Mouse (Mus musculus) limb, embryonic 15.5 days (tissue): Measurements from ENCODE around the gene Cysrt1. TPM values are rescaled to one million over a fixed set of nuclear protein-coding genes. Genes with fewer than 3 reads are reported as not detected.

ENCODE experiments used
- ATAC-seq: fragments of 200-750 bp; cut with Nextera tagmentation; 2 replicates; pipeline ENCODE4 v1.8.0; 2017; ENCODE audit warnings: low read depth, moderate TSS enrichment; ENCODE audit not compliant: insufficient number of reproducible peaks, low FRiP score, low TSS enrichment
- H3K27ac ChIP-seq: fragments of 300-500 bp; sonication (generic); 2 replicates; pipeline ENCODE4 v1.5.1; 2015; ENCODE audit warnings: moderate library complexity, mild to moderate bottlenecking, inconsistent platforms
- H3K27me3 ChIP-seq: fragments of 300-500 bp; sonication (generic); 2 replicates; pipeline ENCODE4 v1.6.1; 2015; ENCODE audit warnings: inconsistent platforms
- H3K36me3 ChIP-seq: fragments of 300-500 bp; sonication (generic); 2 replicates; pipeline ENCODE4 v1.6.1; 2015; ENCODE audit warnings: inconsistent platforms
- H3K4me1 ChIP-seq: fragments of 300-500 bp; sonication (generic); 2 replicates; pipeline ENCODE4 v1.6.1; 2015; ENCODE audit warnings: inconsistent platforms
- H3K4me2 ChIP-seq: fragments of 300-500 bp; sonication (generic); 2 replicates; pipeline ENCODE4 v1.6.1; 2015; ENCODE audit warnings: mild to moderate bottlenecking, inconsistent platforms
- H3K4me3 ChIP-seq: fragments of 300-500 bp; sonication (generic); 2 replicates; pipeline ENCODE4 v1.5.1; 2015; ENCODE audit warnings: mild to moderate bottlenecking, inconsistent platforms
- H3K9ac ChIP-seq: fragments of 300-500 bp; sonication (generic); 2 replicates; pipeline ENCODE4 v1.6.1; 2015; ENCODE audit warnings: inconsistent platforms
- H3K9me3 ChIP-seq: fragments of 300-500 bp; sonication (generic); 2 replicates; pipeline ENCODE4 v1.6.1; 2016; ENCODE audit warnings: inconsistent platforms
- WGBS: fragments of 180-500 bp; shearing (Covaris S2); methylation state at CpG from one replicate; pipeline ENCODE4 v1.1.7; 2015; 5-methylcytosine and 5-hydroxymethylcytosine counted together
- polyA plus RNA-seq: library from polyadenylated mRNA; unstranded; fragments of >200 nt; fragmentation: Nextera tagmentation; extraction: Ambion mirVana; gene quantifications from 2 replicates; pipeline ENCODE4 v1.2.1, GENCODE M21; 2015

Cysrt1 gene
- polyA plus RNA-seq, 1 experiment from 2014 or later, result 83.9 TPM

DNA sequence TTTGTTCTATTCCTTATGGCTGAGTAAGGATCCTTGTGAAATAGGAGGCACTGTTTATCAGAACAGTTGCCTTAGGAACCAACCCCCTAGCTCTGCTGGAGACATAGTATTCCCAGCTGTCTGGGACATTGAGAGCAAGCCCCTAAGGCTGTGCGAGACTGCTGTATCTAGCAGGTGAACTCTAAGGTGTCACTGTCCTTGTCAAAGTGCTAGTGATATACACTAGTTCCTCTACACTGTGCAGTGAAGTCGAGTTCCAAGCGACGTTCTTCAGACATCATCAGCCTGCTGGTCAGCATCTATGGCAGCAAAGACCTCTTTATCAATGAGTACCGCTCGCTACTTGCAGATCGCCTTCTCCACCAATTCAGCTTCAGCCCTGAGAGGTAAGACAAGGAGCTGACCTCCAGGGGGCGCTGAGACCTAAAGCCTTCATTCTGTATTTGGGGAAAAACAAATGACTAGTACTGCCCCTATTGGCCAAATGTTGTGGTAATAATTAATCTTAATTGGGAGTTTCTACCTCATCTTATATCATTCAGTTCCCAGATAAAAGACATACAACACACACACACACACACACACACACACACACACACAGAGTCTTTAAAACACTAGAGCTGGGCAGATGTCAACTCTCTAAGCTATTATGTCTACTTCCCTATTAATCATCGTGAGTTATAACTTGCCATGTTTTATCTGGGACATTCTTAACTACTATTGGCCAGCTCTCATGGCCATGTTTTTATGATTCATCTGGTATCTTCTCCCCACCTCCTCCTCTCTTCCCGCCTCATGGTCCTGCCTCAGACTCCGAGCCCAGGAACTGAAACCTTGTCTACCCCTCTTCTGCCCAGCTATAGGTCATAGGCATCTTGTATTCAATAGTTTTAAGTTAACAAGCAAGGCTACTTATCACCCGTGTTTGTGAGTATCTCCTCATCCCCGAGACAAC, 37.0 kb upstream of the Cysrt1 start:
- Histone ChIP-seq H3K9ac (no peak overlapping the region), H3K4me1 (no peaks in the 10 kb centered on the region), H3K4me2 (no peak overlapping the region), H3K4me3 (no peak overlapping the region), H3K27ac (no peak overlapping the region), H3K27me3 (no peaks in the 10 kb centered on the region), H3K9me3 (no peaks in the 10 kb centered on the region), H3K36me3 (peaks cover 96% of the 10 kb centered on the region)
- 0 out of 2 replicates have a peak, but pooled peaks have one; percentile 24 for ATAC-seq
- 64% methylated on average over 13 of the region's 13 CpGs for WGBS

GRCm38 (mm10) chr2:25273010-25273409, 30.8 kb upstream of the Cysrt1 start:
- Histone ChIP-seq H3K36me3 (peaks cover 76% of the 10 kb centered on the region), H3K4me3 (peak overlapping the region; percentile 91), H3K4me2 (peak overlapping the region; percentile 88), H3K9ac (peak overlapping the region; percentile 82), H3K9me3 (no peaks in the 10 kb centered on the region), H3K27me3 (no peaks in the 10 kb centered on the region), H3K4me1 (peaks cover 27% of the 10 kb centered on the region), H3K27ac (peak overlapping the region; percentile 91)
- no peak for ATAC-seq
- WGBS, result 30% methylated on average over 16 of the region's 16 CpGs

DNA sequence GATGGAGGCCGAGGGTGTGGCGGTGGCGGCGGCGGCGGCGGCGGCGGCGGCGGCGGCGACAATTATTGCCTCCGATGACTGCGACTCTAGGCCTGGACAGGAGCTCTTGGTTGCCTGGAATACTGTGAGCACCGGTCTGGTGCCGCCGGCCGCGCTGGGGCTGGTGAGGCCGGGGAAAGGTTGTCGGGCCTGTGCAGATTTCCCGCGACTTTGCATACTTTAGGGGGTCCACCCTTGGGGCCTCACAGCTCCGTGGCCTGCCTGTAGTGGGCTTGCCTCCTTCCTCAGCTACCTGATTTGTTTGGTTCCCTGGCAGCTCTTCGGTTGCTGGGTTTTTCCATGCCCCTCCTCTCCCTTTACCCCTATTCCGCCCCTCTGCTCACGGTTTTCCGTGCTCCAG, 30.3 kb upstream of the Cysrt1 start:
- peak overlapping the region; percentile 91 for H3K4me3 ChIP-seq
- peaks cover 76% of the 10 kb centered on the region for H3K36me3 ChIP-seq
- 0% methylated on average over 29 of the region's 29 CpGs for WGBS
- H3K9me3 ChIP-seq, result no peaks in the 10 kb centered on the region
- peak overlapping the region; percentile 82 for H3K9ac ChIP-seq
- peak overlapping the region; percentile 88 for H3K4me2 ChIP-seq
- H3K27ac ChIP-seq, result peak overlapping the region; percentile 91
- H3K27me3 ChIP-seq, result no peaks in the 10 kb centered on the region
- ATAC-seq, result no peak
- H3K4me1 ChIP-seq, result peaks cover 27% of the 10 kb centered on the region

GRCm38 (mm10) chr2:25271827-25272511, 29.7 kb upstream of the Cysrt1 start, which contains the start of the genes Ssna1 and Anapc2:
TSS of gene Ssna1 (minus strand) at chr2:25272438.
TSS of gene Anapc2 (plus strand) at chr2:25272478.
- H3K36me3 ChIP-seq, result peaks cover 70% of the 10 kb centered on the region
- H3K4me1 ChIP-seq, result peaks cover 27% of the 10 kb centered on the region
- under 1% methylated on average over 55 of the region's 55 CpGs for WGBS
- H3K27ac ChIP-seq, result peak within 1 kb of the TSS; percentile 91
- peak within 1 kb of the TSS; percentile 91 for H3K4me3 ChIP-seq
- peak within 1 kb of the TSS; percentile 88 for H3K4me2 ChIP-seq
- ATAC-seq, result peak; percentile 93
- H3K9ac ChIP-seq, result peak within 1 kb of the TSS; percentile 82
- no peaks in the 10 kb centered on the region for H3K9me3 ChIP-seq
- no peaks in the 10 kb centered on the region for H3K27me3 ChIP-seq

DNA sequence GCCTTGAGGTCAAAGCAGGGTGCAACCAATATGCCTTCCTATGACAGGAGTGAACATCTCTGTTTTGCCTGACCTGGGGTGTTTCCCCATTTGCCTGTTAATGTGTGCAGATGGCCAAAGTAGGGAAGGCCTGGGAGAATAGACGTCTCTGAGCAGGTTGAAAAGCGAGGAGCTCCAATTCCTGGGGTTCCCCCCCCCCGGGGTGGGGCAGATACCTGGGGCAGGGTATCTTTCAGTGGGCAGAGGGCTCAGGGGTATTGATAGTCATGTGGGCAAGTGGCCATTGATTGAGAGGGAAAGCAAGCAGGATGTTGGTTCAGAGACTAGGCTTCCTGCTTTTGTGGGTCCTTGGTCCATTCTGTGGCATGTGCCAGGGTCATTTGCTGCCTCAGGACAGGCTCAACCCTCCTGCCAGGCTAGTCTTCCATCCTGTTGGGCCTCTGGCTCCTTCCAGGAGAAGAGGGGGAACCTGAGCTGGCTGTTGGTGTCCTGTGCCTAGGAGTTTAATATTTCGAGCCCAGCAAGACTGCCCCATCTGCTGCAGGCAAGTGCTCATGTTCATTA, 25.6 kb upstream of the Cysrt1 start:
- no peak overlapping the region for H3K4me2 ChIP-seq
- no peak overlapping the region for H3K9ac ChIP-seq
- H3K4me3 ChIP-seq, result no peak overlapping the region
- WGBS, result 71% methylated on average over 4 of the region's 4 CpGs
- H3K27me3 ChIP-seq, result peaks cover 20% of the 10 kb centered on the region
- peaks cover 38% of the 10 kb centered on the region for H3K36me3 ChIP-seq
- no peaks in the 10 kb centered on the region for H3K9me3 ChIP-seq
- H3K4me1 ChIP-seq, result peaks cover 47% of the 10 kb centered on the region
- ATAC-seq, result no peak
- no peak overlapping the region for H3K27ac ChIP-seq

GRCm38 (mm10) chr2:25267241-25267640, 25.0 kb upstream of the Cysrt1 start:
- Histone ChIP-seq H3K4me3 (no peak overlapping the region), H3K4me1 (peaks cover 47% of the 10 kb centered on the region), H3K9me3 (no peaks in the 10 kb centered on the region), H3K9ac (no peak overlapping the region), H3K36me3 (peaks cover 38% of the 10 kb centered on the region), H3K4me2 (no peak overlapping the region), H3K27ac (no peak overlapping the region), H3K27me3 (peaks cover 20% of the 10 kb centered on the region)
- no peak for ATAC-seq

DNA sequence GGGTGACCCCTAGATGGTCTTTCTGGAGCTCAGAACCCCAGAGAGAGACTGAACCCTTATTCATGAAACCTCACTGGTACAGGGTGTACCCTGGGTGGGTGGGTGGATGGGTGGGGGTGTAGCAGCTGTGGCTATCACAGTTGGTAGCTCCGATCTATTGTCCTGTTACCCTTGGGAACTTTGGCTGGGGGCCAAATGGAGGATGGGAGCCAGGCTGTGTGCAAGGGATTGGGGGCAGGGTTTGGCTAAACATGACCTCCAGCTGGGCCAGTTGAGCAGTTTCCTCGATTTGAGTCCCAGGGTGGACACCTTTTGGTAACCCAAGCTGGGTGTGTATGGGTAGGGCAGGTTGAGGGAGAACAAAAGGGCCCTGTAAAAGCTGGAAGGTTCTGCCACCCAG, 24.5 kb upstream of the Cysrt1 start:
- H3K4me2 ChIP-seq, result no peak overlapping the region
- H3K36me3 ChIP-seq, result peaks cover 38% of the 10 kb centered on the region
- peaks cover 52% of the 10 kb centered on the region for H3K4me1 ChIP-seq
- H3K4me3 ChIP-seq, result no peak overlapping the region
- peaks cover 20% of the 10 kb centered on the region for H3K27me3 ChIP-seq
- no peak for ATAC-seq
- WGBS, result 39% methylated on average over 2 of the region's 2 CpGs
- H3K9me3 ChIP-seq, result no peaks in the 10 kb centered on the region
- H3K27ac ChIP-seq, result no peak overlapping the region
- H3K9ac ChIP-seq, result no peak overlapping the region

GRCm38 (mm10) chr2:25265897-25266656, 23.8 kb upstream of the Cysrt1 start:
- Histone ChIP-seq H3K4me1 (peaks cover 46% of the 10 kb centered on the region), H3K4me3 (no peak overlapping the region), H3K4me2 (0 out of 2 replicates have a peak overlapping the region, but pooled peaks have one; percentile 3)

DNA sequence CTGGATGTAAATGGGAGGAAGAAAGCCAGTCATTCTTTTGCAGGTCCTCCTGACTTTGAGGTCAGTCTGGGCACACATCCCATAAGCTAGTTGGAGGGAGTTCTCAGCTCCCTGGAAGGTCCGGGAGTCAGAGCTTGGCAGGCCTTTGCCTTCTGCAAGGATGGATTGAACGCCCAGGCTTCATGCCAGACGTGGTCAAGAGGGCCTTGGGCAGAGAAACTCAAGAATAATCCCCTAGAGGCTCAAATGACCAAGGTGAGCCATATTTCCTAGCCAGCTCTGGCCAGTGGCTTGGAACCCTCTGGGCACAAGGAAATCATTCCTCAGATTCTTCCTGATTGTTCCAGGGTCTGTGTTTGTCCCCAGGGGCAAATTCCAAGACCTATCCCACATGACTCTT, 22.6 kb upstream of the Cysrt1 start:
- H3K9ac ChIP-seq, result no peak overlapping the region
- no peak for ATAC-seq

More at GRCm38 (mm10) chr2:25265897-25266656, 23.8 kb upstream of the Cysrt1 start:
- ATAC-seq, result no peak
- 60% methylated on average over 6 of the region's 6 CpGs for WGBS
- H3K36me3 ChIP-seq, result peaks cover 35% of the 10 kb centered on the region
- 0 out of 2 replicates have a peak overlapping the region, but pooled peaks have one; percentile 2 for H3K9ac ChIP-seq
- no peak overlapping the region for H3K27ac ChIP-seq
- H3K9me3 ChIP-seq, result no peaks in the 10 kb centered on the region
- peaks cover 20% of the 10 kb centered on the region for H3K27me3 ChIP-seq

DNA sequence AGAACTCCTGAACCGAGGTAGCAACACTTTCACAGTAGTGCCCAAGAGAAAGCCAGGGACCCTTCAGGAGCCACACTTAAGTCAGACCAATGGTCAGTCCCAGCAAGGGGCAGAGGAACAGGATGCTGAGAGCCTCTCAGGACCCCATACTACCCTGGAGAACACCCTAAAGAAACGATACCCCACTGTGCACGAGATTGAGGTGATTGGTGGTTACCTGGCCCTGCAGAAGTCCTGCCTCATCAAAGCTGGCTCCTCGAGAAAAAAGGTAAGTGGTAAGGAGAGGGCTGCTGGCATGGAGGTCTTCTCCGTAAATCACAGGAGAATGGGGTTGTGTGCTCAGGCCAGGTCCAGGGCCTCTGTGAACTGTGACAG, 22.0 kb upstream of the Cysrt1 start:
- no peak for ATAC-seq
- 73% methylated on average over 5 of the region's 5 CpGs for WGBS
- H3K9me3 ChIP-seq, result no peaks in the 10 kb centered on the region
- 0 out of 2 replicates have a peak overlapping the region, but pooled peaks have one; percentile 63 for H3K4me3 ChIP-seq
- 0 out of 2 replicates have a peak overlapping the region, but pooled peaks have one; percentile 7 for H3K9ac ChIP-seq
- no peak overlapping the region for H3K4me2 ChIP-seq
- peaks cover 20% of the 10 kb centered on the region for H3K27me3 ChIP-seq
- peaks cover 39% of the 10 kb centered on the region for H3K4me1 ChIP-seq
- H3K36me3 ChIP-seq, result peaks cover 17% of the 10 kb centered on the region; the same call in 1 of the 2 replicates
- no peak overlapping the region for H3K27ac ChIP-seq

More for the DNA sequence above, 22.6 kb upstream of the Cysrt1 start:
- Histone ChIP-seq H3K9me3 (no peaks in the 10 kb centered on the region), H3K27me3 (peaks cover 20% of the 10 kb centered on the region), H3K4me2 (no peak overlapping the region), H3K27ac (no peak overlapping the region), H3K4me3 (no peak overlapping the region), H3K4me1 (peaks cover 39% of the 10 kb centered on the region), H3K36me3 (peaks cover 23% of the 10 kb centered on the region)
- 60% methylated on average over 3 of the region's 3 CpGs for WGBS
